Mouse (Mus musculus): ENCODE measurements around the gene Mrpl48.

Mrpl48 gene

DNA sequence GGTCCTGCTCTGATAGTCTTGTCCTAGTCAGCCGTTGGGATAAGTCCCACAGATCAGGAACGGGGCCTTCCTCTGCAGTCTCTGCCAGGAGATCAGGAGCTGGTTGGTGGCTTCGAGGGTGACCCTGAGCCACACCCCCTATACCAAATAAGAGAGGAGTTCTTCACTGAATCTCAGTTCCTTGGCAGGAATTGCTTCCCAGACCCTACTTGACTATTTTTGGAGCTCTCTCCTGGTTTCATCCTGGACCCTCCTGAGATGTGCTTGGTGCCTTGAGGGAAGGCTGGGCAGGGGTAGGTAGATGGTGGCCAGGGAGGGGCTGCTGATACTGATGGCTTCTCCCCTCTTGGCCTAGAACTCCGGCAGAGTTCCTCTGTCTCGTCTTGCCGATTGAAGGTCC lies 111.7 kb downstream of the Mrpl48 start:
- DNase-seq (ENCODE audit: low spot score in 2 of 2), result no peak
